Mouse (Mus musculus) liver, adult (tissue): Measurements from ENCODE around the gene Socs5.

Experiments used
- GATA4 ChIP-seq: IDR thresholded peaks from 2 replicates; pipeline ENCODE4 v1.6.1; 2014; ENCODE audit warnings: mild to moderate bottlenecking, low read length; ENCODE audit not compliant: insufficient replicate concordance

Gene Socs5

GRCm38 (mm10) chr17:87107623-87108221 lies at the start of gene Socs5:
TSS of gene Socs5 (plus strand) at chr17:87107679.
- TF ChIP-seq GATA4 = no peak

GRCm38 (mm10) chr17:87062639-87063038 lies 44.8 kb upstream of the Socs5 start:
- no peak for TF ChIP-seq GATA4

- TF ChIP-seq GATA4 = no peak
These were observed 44.0 kb upstream of the Socs5 start for GRCm38 (mm10) chr17:87063461-87063860.

GRCm38 (mm10) chr17:87063969-87064368 lies 43.5 kb upstream of the Socs5 start:
- TF ChIP-seq GATA4 = no peak

GRCm38 (mm10) chr17:87068997-87069396 lies 38.5 kb upstream of the Socs5 start:
- TF ChIP-seq GATA4 = no peak

GRCm38 (mm10) chr17:87072766-87073440 lies 34.6 kb upstream of the Socs5 start:
- TF ChIP-seq GATA4 = no peak

GRCm38 (mm10) chr17:87073470-87073869 lies 34.0 kb upstream of the Socs5 start:
- no peak for TF ChIP-seq GATA4

- TF ChIP-seq GATA4 = no peak
These were observed 26.8 kb upstream of the Socs5 start for GRCm38 (mm10) chr17:87080724-87081123.

- no peak for TF ChIP-seq GATA4
These were observed 24.9 kb upstream of the Socs5 start for GRCm38 (mm10) chr17:87082547-87082946.

- no peak for TF ChIP-seq GATA4
These were observed 23.8 kb upstream of the Socs5 start for GRCm38 (mm10) chr17:87083671-87084070.

- no peak for TF ChIP-seq GATA4
These were observed 21.8 kb upstream of the Socs5 start for GRCm38 (mm10) chr17:87085726-87086125.

- no peak for TF ChIP-seq GATA4
These were observed 18.2 kb upstream of the Socs5 start for GRCm38 (mm10) chr17:87089296-87089695.

- no peak for TF ChIP-seq GATA4
These were observed 14.4 kb upstream of the Socs5 start for GRCm38 (mm10) chr17:87093061-87093460.

- TF ChIP-seq GATA4 = no peak
These were observed 10.5 kb upstream of the Socs5 start for GRCm38 (mm10) chr17:87096951-87097350.

- no peak for TF ChIP-seq GATA4
These were observed 9.9 kb upstream of the Socs5 start for GRCm38 (mm10) chr17:87097576-87097975.

- TF ChIP-seq GATA4 = no peak
These were observed 6.5 kb upstream of the Socs5 start for GRCm38 (mm10) chr17:87100947-87101346.

GRCm38 (mm10) chr17:87102636-87103035 lies 4.8 kb upstream of the Socs5 start:
- no peak for TF ChIP-seq GATA4
